8 mouse cellular contexts compared by ENCODE assay signal in the genomic region with DNA sequence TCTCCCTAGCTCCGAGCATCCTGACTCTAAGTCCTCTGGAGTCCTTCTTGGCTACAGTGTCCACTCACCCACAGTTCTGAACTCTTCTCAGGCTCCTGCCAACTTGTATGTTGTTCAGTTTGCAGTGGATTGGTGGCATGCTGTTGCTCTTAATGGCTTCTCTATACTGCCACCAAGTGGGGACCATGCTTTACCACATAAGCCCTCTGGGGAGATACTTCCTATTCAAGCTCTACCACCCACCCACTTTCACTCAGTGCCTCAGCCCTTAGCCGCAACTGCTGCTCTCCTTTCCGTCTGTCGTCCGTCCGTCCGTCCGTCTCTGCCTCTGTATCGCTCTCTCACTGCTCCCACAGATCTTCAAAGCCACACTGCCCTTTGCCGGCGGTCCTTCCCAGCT. TPM values are rescaled to one million over a fixed set of nuclear protein-coding genes. Genes with fewer than 3 reads are reported as not detected.
A peak's percentile ranks its signal among the peaks of the same experiment; 100 is the strongest.
DNase-seq lines count a peak whose midpoint lies in the region; ATAC-seq and TF ChIP-seq lines count a peak whose summit lies in the region.

No protein-coding gene starts in this region.

- no peaks in the 10 kb centered on the region for H3K79me2 ChIP-seq in CH12.LX (replicated peaks; ENCODE audit: control insufficient read depth, extremely low read depth, insufficient read depth, poor library complexity, severe bottlenecking)

- no peak overlapping the region for H3K27ac ChIP-seq in CH12.LX (ENCODE audit: insufficient read depth, low read depth)
- no peak overlapping the region for H3K27ac ChIP-seq in embryonic facial prominence, embryonic 13.5 days
- H3K27ac ChIP-seq in heart, embryonic 15.5 days = no peak overlapping the region
- H3K27ac ChIP-seq in kidney, postnatal 0 days = no peak overlapping the region
- no peak overlapping the region for H3K27ac ChIP-seq in liver, embryonic 16.5 days (ENCODE audit: low read length)
- no peak overlapping the region for H3K27ac ChIP-seq in neural tube, embryonic 11.5 days (ENCODE audit: low read depth, low read length)

- in situ Hi-C loops in CH12.LX (cut with MboI; ENCODE audit: low pct_ligation_motif_present, low pct_unique_long_range_greater_than_20kb, low sequenced_read_pairs) = loop anchor here (5.0 kb wide), 1 partner anchor 33 kb away; no protein-coding TSS in a partner anchor

- H3K9me3 ChIP-seq in CH12.LX (replicated peaks; ENCODE audit: low read length) = no peaks in the 10 kb centered on the region
- no peaks in the 10 kb centered on the region for H3K9me3 ChIP-seq in embryonic facial prominence, embryonic 13.5 days
- no peaks in the 10 kb centered on the region for H3K9me3 ChIP-seq in heart, embryonic 15.5 days (replicated peaks)
- no peaks in the 10 kb centered on the region for H3K9me3 ChIP-seq in kidney, postnatal 0 days (replicated peaks; ENCODE audit: low read length)
- H3K9me3 ChIP-seq in liver, embryonic 16.5 days (replicated peaks; ENCODE audit: control insufficient read depth, low read length) = no peaks in the 10 kb centered on the region
- H3K9me3 ChIP-seq in neural tube, embryonic 11.5 days (ENCODE audit: control insufficient read depth, low read length) = no peaks in the 10 kb centered on the region

- TF ChIP-seq EP300 in CH12.LX (IDR thresholded peaks at IDR 0.05; ENCODE audit: low read length) = peak; percentile 31; the same call in 1 of the 2 replicates

- H3K4me1 ChIP-seq in CH12.LX (ENCODE audit: control insufficient read depth in 1 of 2, insufficient read depth in 2 of 2) = peaks cover 10 to 13% of the 10 kb centered on the region in 2 experiments
- no peaks in the 10 kb centered on the region for H3K4me1 ChIP-seq in embryonic facial prominence, embryonic 13.5 days
- H3K4me1 ChIP-seq in heart, embryonic 15.5 days (replicated peaks) = peaks cover 3% of the 10 kb centered on the region
- H3K4me1 ChIP-seq in kidney, postnatal 0 days (replicated peaks; ENCODE audit: insufficient read depth, low read length) = no peaks in the 10 kb centered on the region
- no peaks in the 10 kb centered on the region for H3K4me1 ChIP-seq in liver, embryonic 16.5 days (ENCODE audit: control insufficient read depth, low read depth, low read length)
- H3K4me1 ChIP-seq in neural tube, embryonic 11.5 days (ENCODE audit: control insufficient read depth, insufficient read depth, low read length) = no peaks in the 10 kb centered on the region

- dilution Hi-C loops in CH12.LX (cut with MboI; ENCODE audit: extremely low pct_ligation_motif_present, extremely low pct_unique_long_range_greater_than_20kb, low sequenced_read_pairs) = no loop called here

- peak; percentile 94 for TF ChIP-seq RAD21 in CH12.LX (IDR thresholded peaks at IDR 0.05; ENCODE audit: low read depth, low read length)

- TF ChIP-seq CTCF in CH12.LX (conservative IDR thresholded peaks at IDR 0.05 in 1 of 2, IDR thresholded peaks at IDR 0.05 in 1 of 2; ENCODE audit: low read depth in 2 of 2, low read length in 2 of 2) = peak; percentile 63 to 98
- TF ChIP-seq CTCF in kidney, postnatal 0 days (IDR thresholded peaks at IDR 0.05; ENCODE audit: low read depth) = peak; percentile 82

- H3K36me3 ChIP-seq in CH12.LX (replicated peaks in 1 of 2; ENCODE audit: control insufficient read depth in 1 of 2, insufficient read depth in 1 of 2, low read length in 1 of 2) = no peaks in the 10 kb centered on the region
- H3K36me3 ChIP-seq in embryonic facial prominence, embryonic 13.5 days = no peaks in the 10 kb centered on the region
- H3K36me3 ChIP-seq in heart, embryonic 15.5 days = no peaks in the 10 kb centered on the region
- H3K36me3 ChIP-seq in kidney, postnatal 0 days (ENCODE audit: insufficient read depth, low read length) = no peaks in the 10 kb centered on the region
- H3K36me3 ChIP-seq in liver, embryonic 16.5 days (ENCODE audit: control insufficient read depth, insufficient read depth) = no peaks in the 10 kb centered on the region
- H3K36me3 ChIP-seq in neural tube, embryonic 11.5 days (ENCODE audit: control insufficient read depth, insufficient read depth, low read length) = no peaks in the 10 kb centered on the region

- H3K4me2 ChIP-seq in CH12.LX (ENCODE audit: insufficient read depth, low read depth, poor library complexity, severe bottlenecking) = peak overlapping the region; percentile 55; the same call in 1 of the 2 replicates
- peak overlapping the region; percentile 44 for H3K4me2 ChIP-seq in embryonic facial prominence, embryonic 13.5 days
- peak overlapping the region; percentile 58 for H3K4me2 ChIP-seq in heart, embryonic 15.5 days
- H3K4me2 ChIP-seq in kidney, postnatal 0 days (ENCODE audit: low read length) = peak overlapping the region; percentile 30
- H3K4me2 ChIP-seq in liver, embryonic 16.5 days (ENCODE audit: low read depth, low read length) = peak overlapping the region; percentile 34; the same call in 1 of the 2 replicates
- H3K4me2 ChIP-seq in neural tube, embryonic 11.5 days (ENCODE audit: low read depth) = 0 out of 2 replicates have a peak overlapping the region, but pooled peaks have one; percentile 17

- ATAC-seq in embryonic facial prominence, embryonic 13.5 days (ENCODE audit: insufficient number of reproducible peaks, insufficient read depth, low FRiP score, low TSS enrichment, low read depth) = no peak
- ATAC-seq in heart, embryonic 15.5 days (replicated peaks; ENCODE audit: insufficient number of reproducible peaks, insufficient read depth, low FRiP score, low read depth) = 0 out of 2 replicates have a peak, but pooled peaks have one; percentile 37
- ATAC-seq in kidney, postnatal 0 days (replicated peaks; ENCODE audit: low FRiP score, low read depth) = peak; percentile 68
- ATAC-seq in liver, embryonic 16.5 days (ENCODE audit: low read depth) = peak; percentile 56; the same call in 1 of the 2 replicates
- ATAC-seq in neural tube, embryonic 11.5 days (ENCODE audit: insufficient read depth, low FRiP score, low TSS enrichment) = no peak

- 17% methylated on average over 11 of the region's 11 CpGs for WGBS in embryonic facial prominence, embryonic 13.5 days
- WGBS in heart, embryonic 15.5 days = 11% methylated on average over 11 of the region's 11 CpGs
- WGBS in kidney, postnatal 0 days = 16% methylated on average over 11 of the region's 11 CpGs
- 5% methylated on average over 11 of the region's 11 CpGs for WGBS in liver, embryonic 16.5 days (ENCODE audit: insufficient replicate concordance)
- 15% methylated on average over 11 of the region's 11 CpGs for WGBS in neural tube, embryonic 11.5 days

- peak; percentile 35; the same call in 1 of the 2 replicates for TF ChIP-seq POLR2A in CH12.LX (IDR thresholded peaks at IDR 0.05; ENCODE audit: low read depth, low read length)

- peaks cover 5% of the 10 kb centered on the region for H3K27me3 ChIP-seq in CH12.LX (replicated peaks)
- no peaks in the 10 kb centered on the region for H3K27me3 ChIP-seq in embryonic facial prominence, embryonic 13.5 days
- no peaks in the 10 kb centered on the region for H3K27me3 ChIP-seq in heart, embryonic 15.5 days
- no peaks in the 10 kb centered on the region for H3K27me3 ChIP-seq in kidney, postnatal 0 days (ENCODE audit: insufficient read depth, low read length)
- H3K27me3 ChIP-seq in liver, embryonic 16.5 days (ENCODE audit: control insufficient read depth, insufficient read depth, low read depth, low read length) = no peaks in the 10 kb centered on the region
- H3K27me3 ChIP-seq in neural tube, embryonic 11.5 days (ENCODE audit: control insufficient read depth, insufficient read depth, low read length) = no peaks in the 10 kb centered on the region

- H3K4me3 ChIP-seq in CH12.LX (replicated peaks in 1 of 3; ENCODE audit: low read depth in 2 of 3, low read length in 2 of 3, poor library complexity in 1 of 3) = peak overlapping the region in 1 of 3 experiments; percentile 38
- H3K4me3 ChIP-seq in embryonic facial prominence, embryonic 13.5 days = no peak overlapping the region
- H3K4me3 ChIP-seq in heart, embryonic 15.5 days = peak overlapping the region; percentile 27
- H3K4me3 ChIP-seq in kidney, postnatal 0 days (replicated peaks; ENCODE audit: low read depth, low read length) = no peak overlapping the region
- H3K4me3 ChIP-seq in liver, embryonic 16.5 days (ENCODE audit: low read depth, low read length) = 0 out of 2 replicates have a peak overlapping the region, but pooled peaks have one; percentile 17
- no peak overlapping the region for H3K4me3 ChIP-seq in neural tube, embryonic 11.5 days (ENCODE audit: low read depth, low read length)

- peak; percentile 96 for DNase-seq in CH12.LX (ENCODE audit: extremely low read depth)
- DNase-seq in adrenal gland, adult (ENCODE audit: inconsistent age in 2 of 2, low spot score in 1 of 2) = peak; percentile 78 to 93
- DNase-seq in kidney, postnatal 0 days (ENCODE audit: low spot score) = peak; percentile 94
- peak; percentile 63 for DNase-seq in neural tube, embryonic 11.5 days (ENCODE audit: low spot score)
- peak; percentile 86 for DNase-seq in thymus, postnatal 0 days (ENCODE audit: low spot score)

- H3K9ac ChIP-seq in CH12.LX (ENCODE audit: insufficient read depth, low read depth) = 0 out of 2 replicates have a peak overlapping the region, but pooled peaks have one; percentile 12
- H3K9ac ChIP-seq in embryonic facial prominence, embryonic 13.5 days = 0 out of 2 replicates have a peak overlapping the region, but pooled peaks have one; percentile 27
- H3K9ac ChIP-seq in heart, embryonic 15.5 days = 0 out of 2 replicates have a peak overlapping the region, but pooled peaks have one; percentile 32
- no peak overlapping the region for H3K9ac ChIP-seq in kidney, postnatal 0 days (ENCODE audit: low read depth, low read length)
- no peak overlapping the region for H3K9ac ChIP-seq in liver, embryonic 16.5 days (ENCODE audit: low read depth, low read length)
- peak overlapping the region; percentile 24; the same call in 1 of the 2 replicates for H3K9ac ChIP-seq in neural tube, embryonic 11.5 days (ENCODE audit: low read length)

RNA-seq across cellular contexts. Expression of a gene that starts 10.2 kb away (rescaled TPM):
- total RNA-seq in CH12.LX (2012; rRNA removed) (1.3 and 1.8 TPM in 2 replicates), CH12.LX (2014; rRNA removed) (0.51 and 0.70 TPM in 2 replicates)
- 6.4 and 12.8 TPM in 2 replicates for polyA plus RNA-seq in CH12.LX (2012; ENCODE audit: insufficient read length, low read depth)
- 0.66 and 0.80 TPM in 2 replicates for polyA plus RNA-seq in embryonic facial prominence, embryonic 13.5 days (2015; fragmentation: Nextera tagmentation; extraction: Ambion mirVana)
- 0.66 TPM in 2 replicates for polyA plus RNA-seq in heart, embryonic 15.5 days (2015; fragmentation: Nextera tagmentation; extraction: Ambion mirVana)
- polyA plus RNA-seq in kidney, postnatal 0 days (2015; fragmentation: Nextera tagmentation; extraction: Ambion mirVana) = 0.72 and 0.96 TPM in 2 replicates
- polyA plus RNA-seq in liver, embryonic 16.5 days (2015; fragmentation: Nextera tagmentation; extraction: Ambion mirVana) = 0.06 and 0.11 TPM in 2 replicates
- 1.0 and 1.4 TPM in 2 replicates for polyA plus RNA-seq in neural tube, embryonic 11.5 days (2014; fragmentation: Nextera tagmentation; extraction: Ambion mirVana)
- 0.56 and 0.57 TPM in 2 replicates for polyA plus RNA-seq in thymus, postnatal 0 days (2015; fragmentation: Nextera tagmentation; extraction: Ambion mirVana)

RNA-seq across cellular contexts. Expression of a gene that starts 19.1 kb away (rescaled TPM):
- total RNA-seq in CH12.LX (2012; rRNA removed) (80.2 and 91.6 TPM in 2 replicates), CH12.LX (2014; rRNA removed) (75.9 and 87.8 TPM in 2 replicates)
- polyA plus RNA-seq in CH12.LX (2012; ENCODE audit: insufficient read length, low read depth) = 77.7 and 81.2 TPM in 2 replicates
- polyA plus RNA-seq in embryonic facial prominence, embryonic 13.5 days (2015; fragmentation: Nextera tagmentation; extraction: Ambion mirVana) = 28.0 and 31.4 TPM in 2 replicates
- polyA plus RNA-seq in heart, embryonic 15.5 days (2015; fragmentation: Nextera tagmentation; extraction: Ambion mirVana) = 17.4 and 27.6 TPM in 2 replicates
- 23.7 and 24.2 TPM in 2 replicates for polyA plus RNA-seq in kidney, postnatal 0 days (2015; fragmentation: Nextera tagmentation; extraction: Ambion mirVana)
- 13.8 TPM in 2 replicates for polyA plus RNA-seq in liver, embryonic 16.5 days (2015; fragmentation: Nextera tagmentation; extraction: Ambion mirVana)
- 26.1 and 28.0 TPM in 2 replicates for polyA plus RNA-seq in neural tube, embryonic 11.5 days (2014; fragmentation: Nextera tagmentation; extraction: Ambion mirVana)
- 167 and 169 TPM in 2 replicates for polyA plus RNA-seq in thymus, postnatal 0 days (2015; fragmentation: Nextera tagmentation; extraction: Ambion mirVana)

RNA-seq across cellular contexts. Expression of a gene that starts 27.8 kb away (rescaled TPM):
- total RNA-seq in CH12.LX (2012; rRNA removed) = 246 and 263 TPM in 2 replicates
- total RNA-seq in CH12.LX (2014; rRNA removed) = 245 and 277 TPM in 2 replicates
- polyA plus RNA-seq in CH12.LX (2012; ENCODE audit: insufficient read length, low read depth) = 196 and 213 TPM in 2 replicates
- 138 and 141 TPM in 2 replicates for polyA plus RNA-seq in embryonic facial prominence, embryonic 13.5 days (2015; fragmentation: Nextera tagmentation; extraction: Ambion mirVana)
- 49.5 and 76.6 TPM in 2 replicates for polyA plus RNA-seq in heart, embryonic 15.5 days (2015; fragmentation: Nextera tagmentation; extraction: Ambion mirVana)
- 86.4 and 98.4 TPM in 2 replicates for polyA plus RNA-seq in kidney, postnatal 0 days (2015; fragmentation: Nextera tagmentation; extraction: Ambion mirVana)
- 114 and 120 TPM in 2 replicates for polyA plus RNA-seq in liver, embryonic 16.5 days (2015; fragmentation: Nextera tagmentation; extraction: Ambion mirVana)
- polyA plus RNA-seq in neural tube, embryonic 11.5 days (2014; fragmentation: Nextera tagmentation; extraction: Ambion mirVana) = 330 and 394 TPM in 2 replicates
- 99.2 and 109 TPM in 2 replicates for polyA plus RNA-seq in thymus, postnatal 0 days (2015; fragmentation: Nextera tagmentation; extraction: Ambion mirVana)

Comparison
In these comparisons a context has a peak if more than half of its experiments do, and no peak if none do; other contexts are left out.
1. H3K4me3 ChIP-seq: peak in heart, embryonic 15.5 days (single experiment) and liver, embryonic 16.5 days (single experiment); none in embryonic facial prominence, embryonic 13.5 days (single experiment), kidney, postnatal 0 days (single experiment) and neural tube, embryonic 11.5 days (single experiment).
2. H3K9ac ChIP-seq: peak in CH12.LX (single experiment), embryonic facial prominence, embryonic 13.5 days (single experiment), heart, embryonic 15.5 days (single experiment) and neural tube, embryonic 11.5 days (single experiment); none in kidney, postnatal 0 days (single experiment) and liver, embryonic 16.5 days (single experiment).
3. ATAC-seq: peak in heart, embryonic 15.5 days (single experiment), kidney, postnatal 0 days (single experiment) and liver, embryonic 16.5 days (single experiment); none in embryonic facial prominence, embryonic 13.5 days (single experiment) and neural tube, embryonic 11.5 days (single experiment).
4. Peak in every context shown above with its lines, with median percentiles within 50 percentile points of each other: DNase-seq and H3K4me2 ChIP-seq.